Comparison of ENCODE assay signal across 8 mouse cellular contexts in genomic region chr12:85339947-85340346, GRCm38 (mm10). TPM values are rescaled to one million over a fixed set of nuclear protein-coding genes. Genes with fewer than 3 reads are reported as not detected.
A peak's percentile ranks its signal among the peaks of the same experiment; 100 is the strongest.
DNase-seq lines count a peak whose midpoint lies in the region; ATAC-seq and TF ChIP-seq lines count a peak whose summit lies in the region.

No protein-coding gene starts in this region.

- H3K9ac ChIP-seq in forebrain, postnatal 0 days, result no peak overlapping the region
- no peak overlapping the region for H3K9ac ChIP-seq in midbrain, embryonic 16.5 days (ENCODE audit: low read depth, low read length)

- peak overlapping the region; percentile 73 for H3K4me2 ChIP-seq in forebrain, postnatal 0 days (ENCODE audit: low read depth)
- H3K4me2 ChIP-seq in midbrain, embryonic 16.5 days (ENCODE audit: low read length), result peak overlapping the region; percentile 80

- peak; percentile 34 for DNase-seq in adrenal gland, adult 2 months
- no peak for DNase-seq in adrenal gland, adult 18-20 months (ENCODE audit: low spot score in 2 of 2)
- peak; percentile 70 for DNase-seq in MEL-GATA-1-ER (ENCODE audit: extremely low read depth, low read depth)
- no peak for DNase-seq in forebrain, postnatal 0 days
- peak; percentile 36 for DNase-seq in liver
- DNase-seq in left cerebral cortex, adult 8-10 months (ENCODE audit: low spot score in 2 of 2), result no peak
- no peak for DNase-seq in cerebellum, postnatal 4 days (ENCODE audit: low spot score in 2 of 2)

- no peak overlapping the region for H3K27ac ChIP-seq in forebrain, postnatal 0 days (ENCODE audit: low read depth, low read length)
- no peak overlapping the region for H3K27ac ChIP-seq in midbrain, embryonic 16.5 days (ENCODE audit: low read length)

- peaks cover 17% of the 10 kb centered on the region; the same call in 1 of the 2 replicates for H3K36me3 ChIP-seq in forebrain, postnatal 0 days (ENCODE audit: insufficient read depth)
- H3K36me3 ChIP-seq in midbrain, embryonic 16.5 days (ENCODE audit: control insufficient read depth, insufficient read depth, low read length), result 0 out of 2 replicates have a peak, but pooled peaks cover 2% of the 10 kb centered on the region

- H3K4me1 ChIP-seq in forebrain, postnatal 0 days (ENCODE audit: insufficient read depth), result no peaks in the 10 kb centered on the region
- H3K4me1 ChIP-seq in midbrain, embryonic 16.5 days (ENCODE audit: control insufficient read depth, insufficient read depth, low read length), result peaks cover 18% of the 10 kb centered on the region

- no peak overlapping the region for H3K4me3 ChIP-seq in forebrain, postnatal 0 days (ENCODE audit: low read depth, low read length)
- H3K4me3 ChIP-seq in midbrain, embryonic 16.5 days (ENCODE audit: low read depth, low read length), result no peak overlapping the region; the same call in 1 of the 2 replicates

- TF ChIP-seq CTCF in forebrain, postnatal 0 days (IDR thresholded peaks at IDR 0.05; ENCODE audit: low read depth), result no peak

- ATAC-seq in forebrain, postnatal 0 days, result no peak
- no peak for ATAC-seq in midbrain, embryonic 16.5 days

- 40% methylated on average over 4 of the region's 4 CpGs for WGBS in forebrain, postnatal 0 days
- 42% methylated on average over 4 of the region's 4 CpGs for WGBS in midbrain, embryonic 16.5 days

- H3K9me3 ChIP-seq in forebrain, postnatal 0 days (ENCODE audit: low read length), result no peaks in the 10 kb centered on the region
- no peaks in the 10 kb centered on the region for H3K9me3 ChIP-seq in midbrain, embryonic 16.5 days (replicated peaks; ENCODE audit: control insufficient read depth, low read length, poor library complexity, severe bottlenecking)

- no peaks in the 10 kb centered on the region for H3K27me3 ChIP-seq in forebrain, postnatal 0 days (ENCODE audit: insufficient read depth, low read length)
- H3K27me3 ChIP-seq in midbrain, embryonic 16.5 days (ENCODE audit: control insufficient read depth, insufficient read depth, low read depth, low read length), result no peaks in the 10 kb centered on the region

RNA-seq across cellular contexts. Expression of gene Nek9, which starts 0.8 kb away (rescaled TPM):
- 10 to 100 TPM; 71.0 to 95.8 TPM for total RNA-seq in adrenal gland, adult 2 months (2021)
- polyA plus RNA-seq in adrenal gland, adult 2 months (2012; rRNA removed), result 25.3 and 26.6 TPM in 2 replicates
- total RNA-seq in adrenal gland, adult 18-20 months (2021), result 10 to 100 TPM; 90.7 to 95.5 TPM
- total RNA-seq in forebrain, postnatal 0 days (2014; rRNA removed), result 19.0 and 23.2 TPM in 2 replicates
- polyA plus RNA-seq in forebrain, postnatal 0 days (2015; fragmentation: Nextera tagmentation; extraction: Ambion mirVana), result 6.6 and 8.5 TPM in 2 replicates
- 9.1 and 10.2 TPM in 2 replicates for polyA plus RNA-seq in midbrain, embryonic 16.5 days (2015; fragmentation: Nextera tagmentation; extraction: Ambion mirVana)
- total RNA-seq in left cerebral cortex, adult 8-10 months (2022), result 10 to 100 TPM; 37.2 to 40.5 (median 38.7) TPM

RNA-seq across cellular contexts. Expression of gene Tmed10, which starts 34.7 kb away (rescaled TPM):
- total RNA-seq in adrenal gland, adult 2 months (2021), result 100 to 1,000 TPM; 299 to 348 TPM
- polyA plus RNA-seq in adrenal gland, adult 2 months (2012; rRNA removed), result 433 and 460 TPM in 2 replicates
- total RNA-seq in adrenal gland, adult 18-20 months (2021), result 100 to 1,000 TPM; 234 to 328 TPM
- 45.0 and 59.2 TPM in 2 replicates for total RNA-seq in forebrain, postnatal 0 days (2014; rRNA removed)
- 147 and 167 TPM in 2 replicates for polyA plus RNA-seq in forebrain, postnatal 0 days (2015; fragmentation: Nextera tagmentation; extraction: Ambion mirVana)
- polyA plus RNA-seq in midbrain, embryonic 16.5 days (2015; fragmentation: Nextera tagmentation; extraction: Ambion mirVana), result 178 and 184 TPM in 2 replicates
- 100 to 1,000 TPM; 169 to 181 (median 175) TPM for total RNA-seq in left cerebral cortex, adult 8-10 months (2022)

RNA-seq across cellular contexts. Expression of gene Zc2hc1c, which starts 51.6 kb away (rescaled TPM):
- 1 to 10 TPM; 1.2 to 2.5 TPM for total RNA-seq in adrenal gland, adult 2 months (2021)
- 0.29 and 0.57 TPM in 2 replicates for polyA plus RNA-seq in adrenal gland, adult 2 months (2012; rRNA removed)
- 1 to 10 TPM; 1.8 to 2.1 TPM for total RNA-seq in adrenal gland, adult 18-20 months (2021)
- total RNA-seq in forebrain, postnatal 0 days (2014; rRNA removed), result 0.69 and 1.3 TPM in 2 replicates
- 0.75 and 1.1 TPM in 2 replicates for polyA plus RNA-seq in forebrain, postnatal 0 days (2015; fragmentation: Nextera tagmentation; extraction: Ambion mirVana)
- polyA plus RNA-seq in midbrain, embryonic 16.5 days (2015; fragmentation: Nextera tagmentation; extraction: Ambion mirVana), result 2.2 and 2.4 TPM in 2 replicates
- 1 to 10 TPM; 2.6 to 3.3 (median 3.0) TPM for total RNA-seq in left cerebral cortex, adult 8-10 months (2022)

RNA-seq across cellular contexts. Expression of gene Acyp1, which starts 51.7 kb away (rescaled TPM):
- total RNA-seq in adrenal gland, adult 2 months (2021), result 10 to 100 TPM; 32.2 to 33.3 TPM
- 3.9 and 6.0 TPM in 2 replicates for polyA plus RNA-seq in adrenal gland, adult 2 months (2012; rRNA removed)
- total RNA-seq in adrenal gland, adult 18-20 months (2021), result 10 to 100 TPM; 30.1 to 37.4 TPM
- total RNA-seq in forebrain, postnatal 0 days (2014; rRNA removed), result 24.5 and 39.6 TPM in 2 replicates
- 44.4 and 50.7 TPM in 2 replicates for polyA plus RNA-seq in forebrain, postnatal 0 days (2015; fragmentation: Nextera tagmentation; extraction: Ambion mirVana)
- 48.4 and 50.2 TPM in 2 replicates for polyA plus RNA-seq in midbrain, embryonic 16.5 days (2015; fragmentation: Nextera tagmentation; extraction: Ambion mirVana)
- total RNA-seq in left cerebral cortex, adult 8-10 months (2022), result 10 to 100 TPM; 28.9 to 36.7 (median 30.1) TPM

Comparison
In these comparisons a context has a peak if more than half of its experiments do, and no peak if none do; other contexts are left out.
1. DNase-seq: peak in adrenal gland, adult 2 months (single experiment), MEL-GATA-1-ER (single experiment) and liver (single experiment); none in adrenal gland, adult 18-20 months (0 of 2), forebrain, postnatal 0 days (single experiment), left cerebral cortex, adult 8-10 months (0 of 2) and cerebellum, postnatal 4 days (0 of 2).